Mouse (Mus musculus): ENCODE measurements around the gene Slfn9. TPM values are rescaled to one million over a fixed set of nuclear protein-coding genes. Genes with fewer than 3 reads are reported as not detected.

Gene Slfn9
- polyA plus RNA-seq, 2 experiments = 7.8 to 12.9 TPM

GRCm38 (mm10) chr11:82970712-82971589 is 20.7 kb downstream of the Slfn9 start:
- peak overlapping the region; percentile 43 for H3K4me2 ChIP-seq (replicated peaks; ENCODE audit: low read depth, low read length, severe bottlenecking)
- H3K27me3 ChIP-seq (ENCODE audit: control insufficient read depth, insufficient read depth, low read length) = no peaks in the 10 kb centered on the region
- no peak for TF ChIP-seq POLR2A (IDR thresholded peaks at IDR 0.05; ENCODE audit: borderline replicate concordance, extremely low read depth, insufficient read depth, insufficient read length)
- H3K9me3 ChIP-seq (ENCODE audit: control insufficient read depth, low read length) = no peaks in the 10 kb centered on the region
- H3K9ac ChIP-seq (ENCODE audit: low read depth, low read length, severe bottlenecking) = peak overlapping the region; percentile 41
- no peak overlapping the region for H3K27ac ChIP-seq (replicated peaks; ENCODE audit: low read depth, low read length)
- WGBS = 8% methylated on average over 31 of the region's 31 CpGs
- DNase-seq (ENCODE audit: low spot score) (peak; percentile 63), ATAC-seq (ENCODE audit: low FRiP score, low read depth) (peak; percentile 70; the same call in 1 of the 2 replicates)
- no peaks in the 10 kb centered on the region for H3K36me3 ChIP-seq (ENCODE audit: control insufficient read depth, insufficient read depth, low read length)
- H3K4me3 ChIP-seq (replicated peaks; ENCODE audit: low read length) = peak overlapping the region; percentile 15
- H3K4me1 ChIP-seq (ENCODE audit: control insufficient read depth, insufficient read depth, low read length) = peaks cover 17% of the 10 kb centered on the region; the same call in 1 of the 2 replicates

DNA sequence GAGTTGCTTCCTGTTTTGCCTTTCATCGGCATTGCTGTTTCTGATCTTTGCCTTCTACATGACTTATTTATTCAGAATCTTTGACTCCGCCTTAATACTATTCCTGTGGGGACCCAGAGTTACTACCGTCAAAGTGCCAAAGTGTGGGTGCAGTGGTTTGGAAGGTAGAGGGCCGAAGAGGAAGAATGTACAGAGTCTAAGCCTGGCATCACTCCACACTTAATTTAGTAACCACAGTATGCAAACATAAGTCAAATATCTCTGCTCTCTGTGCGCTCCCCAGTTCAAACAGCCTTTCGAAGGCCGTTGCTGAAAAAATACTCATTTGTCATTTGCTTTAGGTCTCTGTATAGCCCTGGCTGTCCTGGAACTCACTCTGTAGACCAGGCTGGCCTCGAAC is 29.4 kb downstream of the Slfn9 start:
- TF ChIP-seq POLR2A (IDR thresholded peaks at IDR 0.05; ENCODE audit: borderline replicate concordance, extremely low read depth, insufficient read depth, insufficient read length) = no peak
- Histone ChIP-seq H3K27ac (replicated peaks; ENCODE audit: low read depth, low read length) (no peak overlapping the region), H3K36me3 (ENCODE audit: control insufficient read depth, insufficient read depth, low read length) (no peaks in the 10 kb centered on the region), H3K9me3 (ENCODE audit: control insufficient read depth, low read length) (no peaks in the 10 kb centered on the region), H3K4me2 (replicated peaks; ENCODE audit: low read depth, low read length, severe bottlenecking) (no peak overlapping the region), H3K4me3 (replicated peaks; ENCODE audit: low read length) (no peak overlapping the region), H3K27me3 (ENCODE audit: control insufficient read depth, insufficient read depth, low read length) (no peaks in the 10 kb centered on the region), H3K4me1 (ENCODE audit: control insufficient read depth, insufficient read depth, low read length) (no peaks in the 10 kb centered on the region), H3K9ac (ENCODE audit: low read depth, low read length, severe bottlenecking) (no peak overlapping the region)
- DNase-seq (ENCODE audit: low spot score) (no peak), ATAC-seq (ENCODE audit: low FRiP score, low read depth) (no peak)
- WGBS = 85% methylated on average over 8 of the region's 8 CpGs

GRCm38 (mm10) chr11:82961743-82962142 is 29.9 kb downstream of the Slfn9 start:
- Histone ChIP-seq H3K4me3 (replicated peaks; ENCODE audit: low read length) (no peak overlapping the region), H3K4me1 (ENCODE audit: control insufficient read depth, insufficient read depth, low read length) (no peaks in the 10 kb centered on the region), H3K4me2 (replicated peaks; ENCODE audit: low read depth, low read length, severe bottlenecking) (no peak overlapping the region), H3K36me3 (ENCODE audit: control insufficient read depth, insufficient read depth, low read length) (no peaks in the 10 kb centered on the region), H3K9me3 (ENCODE audit: control insufficient read depth, low read length) (no peaks in the 10 kb centered on the region), H3K27ac (replicated peaks; ENCODE audit: low read depth, low read length) (no peak overlapping the region), H3K9ac (ENCODE audit: low read depth, low read length, severe bottlenecking) (no peak overlapping the region), H3K27me3 (ENCODE audit: control insufficient read depth, insufficient read depth, low read length) (no peaks in the 10 kb centered on the region)
- DNase-seq (ENCODE audit: low spot score) (no peak), ATAC-seq (ENCODE audit: low FRiP score, low read depth) (no peak)
- 50% methylated on average over 2 of the region's 2 CpGs for WGBS
- no peak for TF ChIP-seq POLR2A (IDR thresholded peaks at IDR 0.05; ENCODE audit: borderline replicate concordance, extremely low read depth, insufficient read depth, insufficient read length)

DNA sequence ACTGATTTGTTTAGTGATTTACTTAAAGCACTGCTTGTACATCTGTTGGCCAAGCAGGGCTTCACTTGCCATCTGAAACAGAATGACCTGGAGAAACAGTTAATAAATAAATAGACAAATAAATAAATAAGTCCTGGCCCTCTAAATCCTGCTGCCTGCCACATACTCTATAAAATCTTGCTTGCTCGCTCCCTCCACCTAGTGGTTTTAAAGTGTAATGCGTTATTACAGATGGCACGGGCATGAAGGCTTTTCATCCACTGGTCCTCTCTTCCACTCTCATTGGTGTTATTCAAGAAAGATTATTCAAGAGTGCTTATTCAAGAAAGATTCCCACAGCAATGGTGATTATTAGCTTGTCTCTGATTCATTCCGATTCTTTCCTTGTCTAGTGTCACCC is 32.0 kb downstream of the Slfn9 start:
- Histone ChIP-seq H3K36me3 (ENCODE audit: control insufficient read depth, insufficient read depth, low read length) (no peaks in the 10 kb centered on the region), H3K4me2 (replicated peaks; ENCODE audit: low read depth, low read length, severe bottlenecking) (no peak overlapping the region), H3K27ac (replicated peaks; ENCODE audit: low read depth, low read length) (no peak overlapping the region), H3K9me3 (ENCODE audit: control insufficient read depth, low read length) (no peaks in the 10 kb centered on the region), H3K9ac (ENCODE audit: low read depth, low read length, severe bottlenecking) (no peak overlapping the region), H3K4me3 (replicated peaks; ENCODE audit: low read length) (no peak overlapping the region), H3K27me3 (ENCODE audit: control insufficient read depth, insufficient read depth, low read length) (no peaks in the 10 kb centered on the region), H3K4me1 (ENCODE audit: control insufficient read depth, insufficient read depth, low read length) (no peaks in the 10 kb centered on the region)
- ATAC-seq (ENCODE audit: low FRiP score, low read depth) (no peak), DNase-seq (ENCODE audit: low spot score) (no peak)
- WGBS = 18% methylated on average over 4 of the region's 4 CpGs
- TF ChIP-seq POLR2A (IDR thresholded peaks at IDR 0.05; ENCODE audit: borderline replicate concordance, extremely low read depth, insufficient read depth, insufficient read length) = no peak

DNA sequence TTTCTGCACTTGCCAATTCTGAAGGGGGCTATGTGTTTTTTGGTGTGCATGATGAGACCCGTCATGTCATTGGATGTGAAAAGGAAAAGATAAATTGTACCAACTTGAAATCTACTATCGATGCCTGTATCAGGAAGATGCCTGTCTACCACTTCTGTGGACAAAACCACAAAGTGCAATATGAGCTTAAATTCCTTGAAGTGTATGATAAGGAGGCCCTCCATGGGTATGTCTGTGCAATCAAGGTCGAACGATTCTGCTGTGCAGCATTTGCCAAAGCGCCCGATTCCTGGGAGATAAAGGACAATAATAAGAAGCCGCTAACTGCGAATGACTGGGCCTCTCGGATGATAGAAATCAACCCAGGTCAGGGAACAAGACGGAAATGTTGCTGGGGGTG is 34.7 kb downstream of the Slfn9 start:
- Histone ChIP-seq H3K9ac (ENCODE audit: low read depth, low read length, severe bottlenecking) (no peak overlapping the region), H3K27me3 (ENCODE audit: control insufficient read depth, insufficient read depth, low read length) (peaks cover 17% of the 10 kb centered on the region), H3K36me3 (ENCODE audit: control insufficient read depth, insufficient read depth, low read length) (no peaks in the 10 kb centered on the region), H3K4me2 (replicated peaks; ENCODE audit: low read depth, low read length, severe bottlenecking) (no peak overlapping the region), H3K9me3 (ENCODE audit: control insufficient read depth, low read length) (no peaks in the 10 kb centered on the region), H3K4me3 (replicated peaks; ENCODE audit: low read length) (no peak overlapping the region), H3K27ac (replicated peaks; ENCODE audit: low read depth, low read length) (no peak overlapping the region), H3K4me1 (ENCODE audit: control insufficient read depth, insufficient read depth, low read length) (no peaks in the 10 kb centered on the region)
- WGBS = 87% methylated on average over 10 of the region's 10 CpGs
- no peak for ATAC-seq (ENCODE audit: low FRiP score, low read depth)
- TF ChIP-seq POLR2A (IDR thresholded peaks at IDR 0.05; ENCODE audit: borderline replicate concordance, extremely low read depth, insufficient read depth, insufficient read length) = no peak
- no peak for DNase-seq (ENCODE audit: low spot score)
